Mouse (Mus musculus): Measurements from ENCODE around the gene Dtx3. TPM values are rescaled to one million over a fixed set of nuclear protein-coding genes. Genes with fewer than 3 reads are reported as not detected.
A peak's percentile ranks its signal among the peaks of the same experiment; 100 is the strongest.

Gene Dtx3
- polyA plus RNA-seq, 1 experiment from 2014 or later = 72.9 TPM

GRCm38 (mm10) chr10:127190398-127191190 is 4.9 kb downstream of the Dtx3 start:
- H3K4me2 ChIP-seq (ENCODE audit: low read depth, low read length) = peak overlapping the region; percentile 94
- H3K4me1 ChIP-seq (replicated peaks; ENCODE audit: control insufficient read depth, insufficient read depth, low read length) = peaks cover 35% of the 10 kb centered on the region
- no peaks in the 10 kb centered on the region; the same call in 1 of the 2 replicates for H3K27me3 ChIP-seq (ENCODE audit: control insufficient read depth, insufficient read depth, low read depth, low read length)
- 0 out of 2 replicates have a peak, but pooled peaks cover 3% of the 10 kb centered on the region for H3K9me3 ChIP-seq (ENCODE audit: control insufficient read depth, low read length)
- peaks cover 10% of the 10 kb centered on the region for H3K36me3 ChIP-seq (ENCODE audit: control insufficient read depth, insufficient read depth, low read length)
- peak overlapping the region; percentile 93 for H3K27ac ChIP-seq (ENCODE audit: low read length)
- H3K9ac ChIP-seq (ENCODE audit: low read length) = peak overlapping the region; percentile 82
- H3K4me3 ChIP-seq (ENCODE audit: low read length) = peak overlapping the region; percentile 67
- WGBS = 37% methylated on average over 13 of the region's 14 CpGs
- ATAC-seq (ENCODE audit: low read depth) = no peak

- WGBS = 2% methylated on average over 35 of the region's 35 CpGs
Observed at GRCm38 (mm10) chr10:127189651-127190381, 5.7 kb downstream of the Dtx3 start, which contains the start of gene Arhgef25. Gene Arhgef25, minus strand, starts transcription at chr10:127190083.

GRCm38 (mm10) chr10:127189116-127189650 is 6.3 kb downstream of the Dtx3 start:
- Histone ChIP-seq H3K27ac (ENCODE audit: low read length) (peak overlapping the region; percentile 93), H3K27me3 (ENCODE audit: control insufficient read depth, insufficient read depth, low read depth, low read length) (peaks cover 3% of the 10 kb centered on the region; the same call in 1 of the 2 replicates), H3K9ac (ENCODE audit: low read length) (peak overlapping the region; percentile 82), H3K4me2 (ENCODE audit: low read depth, low read length) (peak overlapping the region; percentile 94), H3K4me1 (replicated peaks; ENCODE audit: control insufficient read depth, insufficient read depth, low read length) (peaks cover 31% of the 10 kb centered on the region), H3K36me3 (ENCODE audit: control insufficient read depth, insufficient read depth, low read length) (peaks cover 10% of the 10 kb centered on the region), H3K4me3 (ENCODE audit: low read length) (peak overlapping the region; percentile 67), H3K9me3 (ENCODE audit: control insufficient read depth, low read length) (0 out of 2 replicates have a peak, but pooled peaks cover 3% of the 10 kb centered on the region)
- WGBS = under 1% methylated on average over 26 of the region's 26 CpGs
- peak; percentile 12 for ATAC-seq (ENCODE audit: low read depth)

More at GRCm38 (mm10) chr10:127189651-127190381, 5.7 kb downstream of the Dtx3 start, which contains the start of gene Arhgef25:
- H3K4me2 ChIP-seq (ENCODE audit: low read depth, low read length) = peak within 1 kb of the TSS; percentile 94
- H3K4me1 ChIP-seq (replicated peaks; ENCODE audit: control insufficient read depth, insufficient read depth, low read length) = peaks cover 35% of the 10 kb centered on the region
- H3K36me3 ChIP-seq (ENCODE audit: control insufficient read depth, insufficient read depth, low read length) = peaks cover 10% of the 10 kb centered on the region
- ATAC-seq (ENCODE audit: low read depth) = peak; percentile 66
- peaks cover 3% of the 10 kb centered on the region; the same call in 1 of the 2 replicates for H3K27me3 ChIP-seq (ENCODE audit: control insufficient read depth, insufficient read depth, low read depth, low read length)
- peak within 1 kb of the TSS; percentile 93 for H3K27ac ChIP-seq (ENCODE audit: low read length)
- 0 out of 2 replicates have a peak, but pooled peaks cover 3% of the 10 kb centered on the region for H3K9me3 ChIP-seq (ENCODE audit: control insufficient read depth, low read length)
- peak within 1 kb of the TSS; percentile 82 for H3K9ac ChIP-seq (ENCODE audit: low read length)
- H3K4me3 ChIP-seq (ENCODE audit: low read length) = peak within 1 kb of the TSS; percentile 67

- H3K27me3 ChIP-seq (ENCODE audit: control insufficient read depth, insufficient read depth, low read depth, low read length) = peaks cover 3% of the 10 kb centered on the region; the same call in 1 of the 2 replicates
- H3K36me3 ChIP-seq (ENCODE audit: control insufficient read depth, insufficient read depth, low read length) = peaks cover 10% of the 10 kb centered on the region
- 0% methylated on average over 30 of the region's 46 CpGs for WGBS
- H3K4me3 ChIP-seq (ENCODE audit: low read length) = peak overlapping the region; percentile 67
- H3K9me3 ChIP-seq (ENCODE audit: control insufficient read depth, low read length) = 0 out of 2 replicates have a peak, but pooled peaks cover 3% of the 10 kb centered on the region
- H3K27ac ChIP-seq (ENCODE audit: low read length) = peak overlapping the region; percentile 93
- peak overlapping the region; percentile 82 for H3K9ac ChIP-seq (ENCODE audit: low read length)
- peak; percentile 84 for ATAC-seq (ENCODE audit: low read depth)
- H3K4me2 ChIP-seq (ENCODE audit: low read depth, low read length) = peak overlapping the region; percentile 94
- H3K4me1 ChIP-seq (replicated peaks; ENCODE audit: control insufficient read depth, insufficient read depth, low read length) = peaks cover 30% of the 10 kb centered on the region
Observed at GRCm38 (mm10) chr10:127188465-127189115, 6.9 kb downstream of the Dtx3 start.

- no peak for ATAC-seq (ENCODE audit: low read depth)
- H3K4me2 ChIP-seq (ENCODE audit: low read depth, low read length) = peak overlapping the region; percentile 94
- H3K4me1 ChIP-seq (replicated peaks; ENCODE audit: control insufficient read depth, insufficient read depth, low read length) = peaks cover 30% of the 10 kb centered on the region
- H3K9ac ChIP-seq (ENCODE audit: low read length) = peak overlapping the region; percentile 82
- peak overlapping the region; percentile 93 for H3K27ac ChIP-seq (ENCODE audit: low read length)
- under 1% methylated on average over 15 of the region's 21 CpGs for WGBS
- H3K36me3 ChIP-seq (ENCODE audit: control insufficient read depth, insufficient read depth, low read length) = peaks cover 10% of the 10 kb centered on the region
- 0 out of 2 replicates have a peak, but pooled peaks cover 3% of the 10 kb centered on the region for H3K9me3 ChIP-seq (ENCODE audit: control insufficient read depth, low read length)
- peaks cover 3% of the 10 kb centered on the region; the same call in 1 of the 2 replicates for H3K27me3 ChIP-seq (ENCODE audit: control insufficient read depth, insufficient read depth, low read depth, low read length)
- peak overlapping the region; percentile 67 for H3K4me3 ChIP-seq (ENCODE audit: low read length)
Observed at GRCm38 (mm10) chr10:127188079-127188453, 7.5 kb downstream of the Dtx3 start.

GRCm38 (mm10) chr10:127187371-127188078 is 8.0 kb downstream of the Dtx3 start:
- Histone ChIP-seq H3K9me3 (ENCODE audit: control insufficient read depth, low read length) (0 out of 2 replicates have a peak, but pooled peaks cover 3% of the 10 kb centered on the region), H3K27me3 (ENCODE audit: control insufficient read depth, insufficient read depth, low read depth, low read length) (peaks cover 3% of the 10 kb centered on the region; the same call in 1 of the 2 replicates), H3K4me3 (ENCODE audit: low read length) (peak overlapping the region; percentile 67), H3K27ac (ENCODE audit: low read length) (peak overlapping the region; percentile 93; the same call in 1 of the 2 replicates), H3K36me3 (ENCODE audit: control insufficient read depth, insufficient read depth, low read length) (peaks cover 10% of the 10 kb centered on the region), H3K9ac (ENCODE audit: low read length) (peak overlapping the region; percentile 82), H3K4me2 (ENCODE audit: low read depth, low read length) (peak overlapping the region; percentile 94), H3K4me1 (replicated peaks; ENCODE audit: control insufficient read depth, insufficient read depth, low read length) (peaks cover 30% of the 10 kb centered on the region)
- 51% methylated on average over 10 of the region's 10 CpGs for WGBS
- no peak for ATAC-seq (ENCODE audit: low read depth)

- Histone ChIP-seq H3K4me2 (ENCODE audit: low read depth, low read length) (no peak overlapping the region), H3K36me3 (ENCODE audit: control insufficient read depth, insufficient read depth, low read length) (peaks cover 7% of the 10 kb centered on the region), H3K27me3 (ENCODE audit: control insufficient read depth, insufficient read depth, low read depth, low read length) (peaks cover 5% of the 10 kb centered on the region; the same call in 1 of the 2 replicates), H3K9ac (ENCODE audit: low read length) (no peak overlapping the region), H3K4me1 (replicated peaks; ENCODE audit: control insufficient read depth, insufficient read depth, low read length) (peaks cover 29% of the 10 kb centered on the region), H3K4me3 (ENCODE audit: low read length) (no peak overlapping the region), H3K9me3 (ENCODE audit: control insufficient read depth, low read length) (0 out of 2 replicates have a peak, but pooled peaks cover 3% of the 10 kb centered on the region), H3K27ac (ENCODE audit: low read length) (no peak overlapping the region)
- WGBS = 88% methylated on average over 1 of the region's 1 CpGs
- no peak for ATAC-seq (ENCODE audit: low read depth)
Observed at GRCm38 (mm10) chr10:127186451-127186850, 9.1 kb downstream of the Dtx3 start.

GRCm38 (mm10) chr10:127185506-127185905 is 10.0 kb downstream of the Dtx3 start:
- H3K4me1 ChIP-seq (replicated peaks; ENCODE audit: control insufficient read depth, insufficient read depth, low read length) = peaks cover 21% of the 10 kb centered on the region
- no peak overlapping the region for H3K9ac ChIP-seq (ENCODE audit: low read length)
- H3K4me2 ChIP-seq (ENCODE audit: low read depth, low read length) = no peak overlapping the region
- H3K27me3 ChIP-seq (ENCODE audit: control insufficient read depth, insufficient read depth, low read depth, low read length) = peaks cover 13% of the 10 kb centered on the region
- H3K4me3 ChIP-seq (ENCODE audit: low read length) = no peak overlapping the region
- H3K36me3 ChIP-seq (ENCODE audit: control insufficient read depth, insufficient read depth, low read length) = peaks cover 7% of the 10 kb centered on the region
- no peak for ATAC-seq (ENCODE audit: low read depth)
- 0 out of 2 replicates have a peak, but pooled peaks cover 3% of the 10 kb centered on the region for H3K9me3 ChIP-seq (ENCODE audit: control insufficient read depth, low read length)
- WGBS = 76% methylated on average over 15 of the region's 15 CpGs
- no peak overlapping the region for H3K27ac ChIP-seq (ENCODE audit: low read length)

All from lung, embryonic 16.5 days (tissue).